Mouse (Mus musculus): Measurements from ENCODE around the gene Smndc1.

- no peak for TF ChIP-seq EP300 (IDR thresholded peaks at IDR 0.05; ENCODE audit: low read depth)
- no peak for TF ChIP-seq CTCF (IDR thresholded peaks at IDR 0.05; ENCODE audit: low read depth)
Observed at GRCm38 (mm10) chr19:53329992-53330381, 60.4 kb downstream of the Smndc1 start.
